Mouse (Mus musculus) testis, postnatal 10 days (tissue): ENCODE results near the gene 2310034C09Rik.
"Not testable (repeated sequence)": the region's sequence is repeated elsewhere in the genome, so short reads cannot be mapped to it uniquely, and the experiment has no call there.

ENCODE experiments used
- DNase-seq: peaks from one replicate; pipeline ENCODE4 v3.0.0; 2021; ENCODE audit warnings: low spot score

The 2310034C09Rik gene

GRCm38 (mm10) chr16:88758547-88758946 is at the start of gene 2310034C09Rik:
Gene 2310034C09Rik, plus strand, starts transcription at chr16:88758847.
- not testable (repeated sequence) for DNase-seq

GRCm38 (mm10) chr16:88710757-88711156 is 47.9 kb upstream of the 2310034C09Rik start:
- DNase-seq, result no peak

GRCm38 (mm10) chr16:88711245-88711644 is 47.4 kb upstream of the 2310034C09Rik start:
- DNase-seq, result no peak

- no peak for DNase-seq
Observed at GRCm38 (mm10) chr16:88716549-88716948, 42.1 kb upstream of the 2310034C09Rik start.

- DNase-seq, result no peak
Observed at GRCm38 (mm10) chr16:88720031-88720430, 38.6 kb upstream of the 2310034C09Rik start.

- no peak for DNase-seq
Observed at GRCm38 (mm10) chr16:88728812-88729275, 29.8 kb upstream of the 2310034C09Rik start, which contains the start of gene Krtap13-1. Gene Krtap13-1, plus strand, starts transcription at chr16:88728862.

- no peak for DNase-seq
Observed at GRCm38 (mm10) chr16:88735391-88735790, 23.3 kb upstream of the 2310034C09Rik start.

GRCm38 (mm10) chr16:88744750-88745340 is 13.8 kb upstream of the 2310034C09Rik start:
- no peak for DNase-seq

- no peak for DNase-seq
Observed at GRCm38 (mm10) chr16:88747943-88748342, 10.7 kb upstream of the 2310034C09Rik start.

GRCm38 (mm10) chr16:88751535-88751934 is 7.1 kb upstream of the 2310034C09Rik start, which contains the start of gene Krtap13:
Gene Krtap13, minus strand, starts transcription at chr16:88751635.
- not testable (repeated sequence) for DNase-seq

GRCm38 (mm10) chr16:88774106-88774505 is 15.5 kb downstream of the 2310034C09Rik start, which contains the start of gene 2310057N15Rik:
Gene 2310057N15Rik, minus strand, starts transcription at chr16:88774206.
- DNase-seq, result no peak

GRCm38 (mm10) chr16:88777596-88777995 is 18.9 kb downstream of the 2310034C09Rik start, which contains the start of gene Gm5965:
Gene Gm5965, plus strand, starts transcription at chr16:88777896.
- no peak for DNase-seq

- DNase-seq, result no peak
Observed at GRCm38 (mm10) chr16:88786786-88787185, 28.1 kb downstream of the 2310034C09Rik start.
